Mouse (Mus musculus): ENCODE measurements around the gene Ints4. TPM values are rescaled to one million over a fixed set of nuclear protein-coding genes. Genes with fewer than 3 reads are reported as not detected.

Gene Ints4
- polyA plus RNA-seq, 1 experiment from 2014 or later: 49.2 TPM

DNA sequence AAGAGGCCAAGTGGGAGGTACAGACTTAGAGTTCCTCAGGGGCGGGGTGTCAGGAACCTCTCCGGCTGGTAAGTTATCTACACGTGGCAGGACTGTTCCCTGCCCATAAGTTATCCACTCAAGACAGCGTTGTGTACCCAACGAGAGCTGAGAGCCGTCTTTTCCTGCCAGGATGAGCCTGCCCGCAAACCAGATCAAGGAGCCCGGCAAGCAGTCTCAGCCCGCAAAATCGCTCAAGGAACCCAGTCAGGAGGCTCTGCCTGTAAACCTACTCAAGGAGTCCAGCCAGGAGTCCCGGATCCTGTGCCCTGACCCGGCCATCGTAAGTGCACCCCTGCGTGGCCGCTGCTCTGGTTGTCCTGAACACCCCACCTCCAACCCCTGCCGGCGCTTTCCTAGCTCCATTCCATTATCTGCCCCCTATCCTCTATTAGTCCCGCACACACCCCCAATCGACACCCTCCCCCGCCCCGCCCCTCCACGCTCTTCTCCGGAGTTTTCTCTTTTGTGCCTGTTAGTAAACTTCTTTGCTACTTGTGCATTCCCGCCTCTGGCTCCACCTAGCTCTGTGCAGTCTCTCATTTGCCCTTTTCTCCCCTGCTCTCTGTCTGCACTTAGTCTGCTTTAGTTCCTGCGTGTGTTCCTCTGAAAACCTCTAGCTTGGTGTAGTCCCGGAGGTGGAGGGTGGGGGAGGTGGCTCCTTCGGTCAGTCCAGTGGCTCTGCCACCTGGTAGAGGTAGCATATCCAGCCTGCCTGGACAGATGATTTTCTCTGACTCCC, 27.4 kb upstream of the Ints4 start:
- Histone ChIP-seq H3K27ac (ENCODE audit: low read depth, low read length) (peak overlapping the region; percentile 82), H3K9ac (ENCODE audit: low read depth, low read length) (peak overlapping the region; percentile 76), H3K9me3 (ENCODE audit: control insufficient read depth, low read length) (no peaks in the 10 kb centered on the region), H3K4me2 (peak overlapping the region; percentile 98), H3K36me3 (ENCODE audit: control insufficient read depth, insufficient read depth, low read length) (no peaks in the 10 kb centered on the region; the same call in 1 of the 2 replicates), H3K27me3 (replicated peaks; ENCODE audit: control insufficient read depth, insufficient read depth, low read length) (no peaks in the 10 kb centered on the region), H3K4me1 (replicated peaks; ENCODE audit: control insufficient read depth, insufficient read depth, low read length) (peaks cover 15% of the 10 kb centered on the region), H3K4me3 (ENCODE audit: low read depth, low read length) (peak overlapping the region; percentile 67)
- 1% methylated on average over 27 of the region's 27 CpGs for WGBS
- peak; percentile 98 for ATAC-seq (replicated peaks; ENCODE audit: low FRiP score)
- peak; percentile 67 for DNase-seq (ENCODE audit: low spot score)

DNA sequence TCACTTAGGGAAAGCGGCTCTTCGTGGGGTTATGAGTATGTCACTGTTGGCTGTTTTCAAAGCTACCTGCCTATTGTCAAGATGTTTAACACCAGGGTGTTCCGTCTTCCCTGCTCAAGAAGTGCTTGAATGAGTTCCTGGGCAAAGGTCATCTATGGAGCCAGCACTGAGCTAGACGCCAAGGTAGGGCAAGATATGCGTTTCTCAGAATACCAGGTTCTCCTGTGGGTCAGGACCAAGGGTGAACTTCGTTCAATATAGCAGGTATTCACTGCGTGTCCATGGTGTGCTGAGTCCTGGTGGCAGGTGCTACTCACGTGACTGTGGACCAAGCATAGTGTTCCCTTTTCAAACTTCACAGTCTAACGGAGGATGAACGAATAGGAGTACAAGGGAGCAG, 26.0 kb upstream of the Ints4 start:
- no peak overlapping the region for H3K9ac ChIP-seq (ENCODE audit: low read depth, low read length)
- H3K9me3 ChIP-seq (ENCODE audit: control insufficient read depth, low read length): no peaks in the 10 kb centered on the region
- no peaks in the 10 kb centered on the region; the same call in 1 of the 2 replicates for H3K36me3 ChIP-seq (ENCODE audit: control insufficient read depth, insufficient read depth, low read length)
- no peak for ATAC-seq (replicated peaks; ENCODE audit: low FRiP score)
- no peaks in the 10 kb centered on the region for H3K27me3 ChIP-seq (replicated peaks; ENCODE audit: control insufficient read depth, insufficient read depth, low read length)
- H3K27ac ChIP-seq (ENCODE audit: low read depth, low read length): no peak overlapping the region
- no peak overlapping the region for H3K4me3 ChIP-seq (ENCODE audit: low read depth, low read length)
- WGBS: 90% methylated on average over 10 of the region's 10 CpGs
- no peak for DNase-seq (ENCODE audit: low spot score)
- no peak overlapping the region for H3K4me2 ChIP-seq
- H3K4me1 ChIP-seq (replicated peaks; ENCODE audit: control insufficient read depth, insufficient read depth, low read length): peaks cover 15% of the 10 kb centered on the region

DNA sequence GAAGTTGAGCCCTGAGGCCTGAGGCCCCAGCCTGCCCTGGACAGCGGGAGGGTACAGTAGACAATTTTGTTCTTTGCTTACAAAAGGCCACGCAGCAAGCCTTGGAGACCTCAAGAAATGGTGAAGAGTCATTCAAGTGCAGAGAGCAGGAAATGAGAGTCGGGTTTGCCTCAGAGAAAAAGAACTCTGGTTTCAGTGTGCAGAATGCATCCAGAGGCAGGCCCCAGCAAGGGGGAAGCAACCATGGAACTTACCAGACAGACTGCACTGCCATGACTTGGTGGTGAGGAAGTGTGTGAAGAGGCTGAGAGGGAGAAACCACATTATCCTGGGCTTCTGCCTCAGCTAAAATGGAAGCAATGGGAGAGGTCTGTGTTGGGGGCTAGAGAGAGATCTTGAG, 25.2 kb upstream of the Ints4 start:
- Histone ChIP-seq H3K4me2 (no peak overlapping the region), H3K4me1 (replicated peaks; ENCODE audit: control insufficient read depth, insufficient read depth, low read length) (peaks cover 15% of the 10 kb centered on the region), H3K27me3 (replicated peaks; ENCODE audit: control insufficient read depth, insufficient read depth, low read length) (no peaks in the 10 kb centered on the region), H3K4me3 (ENCODE audit: low read depth, low read length) (no peak overlapping the region), H3K36me3 (ENCODE audit: control insufficient read depth, insufficient read depth, low read length) (no peaks in the 10 kb centered on the region; the same call in 1 of the 2 replicates), H3K9ac (ENCODE audit: low read depth, low read length) (no peak overlapping the region), H3K27ac (ENCODE audit: low read depth, low read length) (no peak overlapping the region), H3K9me3 (ENCODE audit: control insufficient read depth, low read length) (no peaks in the 10 kb centered on the region)
- ATAC-seq (replicated peaks; ENCODE audit: low FRiP score) (no peak), DNase-seq (ENCODE audit: low spot score) (no peak)
- 56% methylated on average over 3 of the region's 3 CpGs for WGBS

DNA sequence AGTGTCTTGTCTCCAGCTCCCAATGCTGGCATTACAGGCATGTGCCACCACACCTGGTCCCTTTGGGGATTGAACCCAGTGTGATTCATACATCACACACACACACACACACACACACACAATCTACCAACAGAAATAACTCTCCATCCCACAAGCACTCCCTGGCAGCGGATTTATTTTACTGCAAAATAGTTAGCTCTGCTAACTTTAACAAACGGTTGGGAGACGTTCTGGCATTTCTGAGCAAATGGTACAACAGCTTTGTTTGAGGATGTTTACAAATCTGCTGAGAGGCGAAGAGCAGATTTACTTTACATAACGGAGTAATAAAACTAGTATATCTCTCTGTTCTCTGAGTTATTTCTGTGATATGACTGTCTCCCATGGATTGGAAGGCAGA, 7.8 kb upstream of the Ints4 start:
- no peaks in the 10 kb centered on the region for H3K9me3 ChIP-seq (ENCODE audit: control insufficient read depth, low read length)
- no peak overlapping the region for H3K4me3 ChIP-seq (ENCODE audit: low read depth, low read length)
- H3K36me3 ChIP-seq (ENCODE audit: control insufficient read depth, insufficient read depth, low read length): no peaks in the 10 kb centered on the region
- H3K27me3 ChIP-seq (replicated peaks; ENCODE audit: control insufficient read depth, insufficient read depth, low read length): no peaks in the 10 kb centered on the region
- no peak for ATAC-seq (replicated peaks; ENCODE audit: low FRiP score)
- 76% methylated on average over 5 of the region's 5 CpGs for WGBS
- H3K27ac ChIP-seq (ENCODE audit: low read depth, low read length): no peak overlapping the region
- no peak overlapping the region for H3K9ac ChIP-seq (ENCODE audit: low read depth, low read length)
- no peak overlapping the region for H3K4me2 ChIP-seq
- no peak for DNase-seq (ENCODE audit: low spot score)
- H3K4me1 ChIP-seq (replicated peaks; ENCODE audit: control insufficient read depth, insufficient read depth, low read length): no peaks in the 10 kb centered on the region

DNA sequence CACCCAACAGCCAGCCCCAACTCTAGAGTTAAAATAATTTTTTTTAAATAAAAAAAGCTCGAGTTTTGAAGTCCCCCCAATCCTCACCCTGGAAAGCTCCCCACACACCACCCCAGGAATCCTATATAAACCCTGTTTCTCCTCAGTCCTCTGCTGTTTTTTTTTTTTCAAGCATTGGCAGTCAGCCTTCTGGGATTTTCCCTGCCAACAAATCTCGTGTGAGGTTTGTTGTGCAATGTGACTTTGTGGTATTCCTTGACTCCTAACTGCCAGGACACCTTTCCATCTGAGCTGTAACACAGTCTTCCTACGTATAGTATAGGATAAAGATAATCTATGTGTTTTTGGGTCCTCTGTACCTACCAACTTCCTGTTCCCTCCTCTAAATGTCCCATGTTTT, 1.4 kb upstream of the Ints4 start:
- Histone ChIP-seq H3K27ac (ENCODE audit: low read depth, low read length) (no peak overlapping the region), H3K9me3 (ENCODE audit: control insufficient read depth, low read length) (no peaks in the 10 kb centered on the region), H3K4me3 (ENCODE audit: low read depth, low read length) (no peak overlapping the region), H3K4me1 (replicated peaks; ENCODE audit: control insufficient read depth, insufficient read depth, low read length) (peaks cover 3% of the 10 kb centered on the region; the same call in 1 of the 2 replicates), H3K27me3 (replicated peaks; ENCODE audit: control insufficient read depth, insufficient read depth, low read length) (no peaks in the 10 kb centered on the region), H3K36me3 (ENCODE audit: control insufficient read depth, insufficient read depth, low read length) (no peaks in the 10 kb centered on the region), H3K4me2 (no peak overlapping the region), H3K9ac (ENCODE audit: low read depth, low read length) (no peak overlapping the region)
- DNase-seq (ENCODE audit: low spot score) (no peak), ATAC-seq (replicated peaks; ENCODE audit: low FRiP score) (no peak)
- 54% methylated on average over 3 of the region's 3 CpGs for WGBS

DNA sequence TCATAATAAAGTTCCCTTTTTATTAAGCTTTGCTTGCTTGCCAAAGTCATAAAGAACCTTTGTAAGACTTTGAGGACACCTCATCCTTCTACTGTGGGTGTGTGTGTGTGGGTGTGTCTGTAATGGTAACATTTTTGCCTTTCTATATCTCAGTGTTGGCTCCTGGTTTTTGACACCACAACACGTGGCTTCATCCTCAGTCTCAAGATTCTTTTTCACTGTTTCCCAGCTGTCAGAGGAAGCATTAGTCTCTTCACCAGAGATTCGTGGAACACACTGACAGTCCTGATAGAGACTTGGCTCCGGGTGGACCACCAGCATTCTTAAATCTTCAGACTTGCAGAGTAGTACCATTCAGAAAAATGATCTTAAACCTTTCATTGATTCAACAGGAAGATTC, 466 bp upstream of the Ints4 start:
- DNase-seq (ENCODE audit: low spot score) (no peak), ATAC-seq (replicated peaks; ENCODE audit: low FRiP score) (no peak)
- Histone ChIP-seq H3K36me3 (ENCODE audit: control insufficient read depth, insufficient read depth, low read length) (peaks cover 4% of the 10 kb centered on the region), H3K27ac (ENCODE audit: low read depth, low read length) (no peak overlapping the region), H3K9me3 (ENCODE audit: control insufficient read depth, low read length) (no peaks in the 10 kb centered on the region), H3K4me3 (ENCODE audit: low read depth, low read length) (peak overlapping the region; percentile 67), H3K4me1 (replicated peaks; ENCODE audit: control insufficient read depth, insufficient read depth, low read length) (peaks cover 3% of the 10 kb centered on the region; the same call in 1 of the 2 replicates), H3K9ac (ENCODE audit: low read depth, low read length) (no peak overlapping the region), H3K4me2 (peak overlapping the region; percentile 97), H3K27me3 (replicated peaks; ENCODE audit: control insufficient read depth, insufficient read depth, low read length) (no peaks in the 10 kb centered on the region)
- 21% methylated on average over 3 of the region's 3 CpGs for WGBS

DNA sequence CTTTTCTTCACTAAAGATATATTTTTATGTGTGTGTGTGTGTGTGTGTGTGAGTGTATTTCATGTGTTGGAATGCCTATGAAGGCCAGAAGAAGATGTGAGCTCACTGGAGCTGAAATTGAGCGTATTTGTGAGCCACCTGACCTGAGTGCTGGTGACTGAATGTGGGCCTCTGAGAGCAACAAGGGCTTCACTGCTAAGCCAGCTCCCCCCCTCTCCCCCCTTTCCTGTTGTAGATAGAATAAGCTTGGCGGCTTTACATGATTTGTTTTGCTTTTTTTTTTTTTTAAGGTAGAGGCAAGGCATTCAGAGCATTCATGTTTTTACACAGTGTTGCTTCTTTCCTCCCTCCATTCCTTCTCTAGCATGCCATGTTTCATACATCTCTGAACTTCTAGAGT, 2.6 kb downstream of the Ints4 start:
- no peak overlapping the region for H3K9ac ChIP-seq (ENCODE audit: low read depth, low read length)
- DNase-seq (ENCODE audit: low spot score): no peak
- H3K27me3 ChIP-seq (replicated peaks; ENCODE audit: control insufficient read depth, insufficient read depth, low read length): no peaks in the 10 kb centered on the region
- H3K36me3 ChIP-seq (ENCODE audit: control insufficient read depth, insufficient read depth, low read length): peaks cover 6% of the 10 kb centered on the region
- ATAC-seq (replicated peaks; ENCODE audit: low FRiP score): no peak
- no peak overlapping the region for H3K27ac ChIP-seq (ENCODE audit: low read depth, low read length)
- H3K9me3 ChIP-seq (ENCODE audit: control insufficient read depth, low read length): no peaks in the 10 kb centered on the region
- WGBS: 80% methylated on average over 2 of the region's 2 CpGs
- H3K4me1 ChIP-seq (replicated peaks; ENCODE audit: control insufficient read depth, insufficient read depth, low read length): peaks cover 3% of the 10 kb centered on the region; the same call in 1 of the 2 replicates
- no peak overlapping the region for H3K4me2 ChIP-seq
- H3K4me3 ChIP-seq (ENCODE audit: low read depth, low read length): no peak overlapping the region

DNA sequence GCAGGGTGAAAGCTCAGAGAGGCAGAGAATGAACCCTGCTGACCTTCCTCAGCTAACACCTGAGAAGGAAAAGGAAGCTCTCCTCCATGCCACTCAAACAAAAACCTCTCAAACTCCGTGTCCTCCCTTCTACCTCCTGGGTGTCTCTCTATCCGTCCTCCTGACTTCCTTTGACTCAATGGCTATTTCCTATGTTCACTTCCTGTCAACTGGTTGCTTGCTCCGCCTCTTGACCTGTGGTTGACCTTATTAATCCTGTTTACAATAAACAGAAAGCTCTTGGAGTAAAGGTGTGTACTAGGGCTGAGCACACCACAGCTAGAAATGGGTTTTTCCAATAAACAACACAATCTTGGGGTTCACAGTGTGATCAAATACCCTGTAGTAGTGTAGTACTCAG, 10.4 kb downstream of the Ints4 start:
- Histone ChIP-seq H3K4me3 (ENCODE audit: low read depth, low read length) (no peak overlapping the region), H3K9me3 (ENCODE audit: control insufficient read depth, low read length) (no peaks in the 10 kb centered on the region), H3K27me3 (replicated peaks; ENCODE audit: control insufficient read depth, insufficient read depth, low read length) (no peaks in the 10 kb centered on the region), H3K4me2 (no peak overlapping the region), H3K27ac (ENCODE audit: low read depth, low read length) (no peak overlapping the region), H3K9ac (ENCODE audit: low read depth, low read length) (no peak overlapping the region), H3K36me3 (ENCODE audit: control insufficient read depth, insufficient read depth, low read length) (peaks cover 7% of the 10 kb centered on the region; the same call in 1 of the 2 replicates), H3K4me1 (replicated peaks; ENCODE audit: control insufficient read depth, insufficient read depth, low read length) (no peaks in the 10 kb centered on the region)
- WGBS: 58% methylated on average over 3 of the region's 3 CpGs
- no peak for ATAC-seq (replicated peaks; ENCODE audit: low FRiP score)
- DNase-seq (ENCODE audit: low spot score): no peak

DNA sequence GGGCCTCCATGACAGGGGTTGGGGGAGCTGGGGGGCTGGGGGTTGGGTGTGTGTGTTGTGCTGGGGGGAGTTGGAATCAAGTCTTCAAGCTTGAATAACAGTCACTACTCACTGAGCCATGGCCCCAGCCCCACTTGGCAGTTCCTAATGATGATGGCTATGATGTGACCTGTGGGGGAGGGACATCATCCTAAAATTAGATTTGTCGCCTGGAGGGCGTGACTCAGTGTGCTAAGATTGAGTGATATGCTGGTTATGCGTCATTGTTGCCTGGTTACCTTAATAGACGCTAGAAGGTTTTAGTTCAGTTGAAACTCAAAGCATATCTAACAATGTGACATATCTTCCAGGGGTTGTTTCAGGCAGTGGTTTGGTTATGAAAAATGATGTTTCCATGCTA, 11.7 kb downstream of the Ints4 start:
- Histone ChIP-seq H3K9me3 (ENCODE audit: control insufficient read depth, low read length) (no peaks in the 10 kb centered on the region), H3K27ac (ENCODE audit: low read depth, low read length) (no peak overlapping the region), H3K4me3 (ENCODE audit: low read depth, low read length) (no peak overlapping the region), H3K36me3 (ENCODE audit: control insufficient read depth, insufficient read depth, low read length) (peaks cover 7% of the 10 kb centered on the region; the same call in 1 of the 2 replicates), H3K4me1 (replicated peaks; ENCODE audit: control insufficient read depth, insufficient read depth, low read length) (no peaks in the 10 kb centered on the region), H3K4me2 (no peak overlapping the region), H3K9ac (ENCODE audit: low read depth, low read length) (no peak overlapping the region), H3K27me3 (replicated peaks; ENCODE audit: control insufficient read depth, insufficient read depth, low read length) (no peaks in the 10 kb centered on the region)
- no peak for ATAC-seq (replicated peaks; ENCODE audit: low FRiP score)
- DNase-seq (ENCODE audit: low spot score): no peak
- 72% methylated on average over 4 of the region's 4 CpGs for WGBS
